Mouse (Mus musculus): Measurements from ENCODE around the gene Kdf1. TPM values are rescaled to one million over a fixed set of nuclear protein-coding genes. Genes with fewer than 3 reads are reported as not detected.

Gene Kdf1
- total and polyA plus RNA-seq, 3 experiments = not detected

DNA sequence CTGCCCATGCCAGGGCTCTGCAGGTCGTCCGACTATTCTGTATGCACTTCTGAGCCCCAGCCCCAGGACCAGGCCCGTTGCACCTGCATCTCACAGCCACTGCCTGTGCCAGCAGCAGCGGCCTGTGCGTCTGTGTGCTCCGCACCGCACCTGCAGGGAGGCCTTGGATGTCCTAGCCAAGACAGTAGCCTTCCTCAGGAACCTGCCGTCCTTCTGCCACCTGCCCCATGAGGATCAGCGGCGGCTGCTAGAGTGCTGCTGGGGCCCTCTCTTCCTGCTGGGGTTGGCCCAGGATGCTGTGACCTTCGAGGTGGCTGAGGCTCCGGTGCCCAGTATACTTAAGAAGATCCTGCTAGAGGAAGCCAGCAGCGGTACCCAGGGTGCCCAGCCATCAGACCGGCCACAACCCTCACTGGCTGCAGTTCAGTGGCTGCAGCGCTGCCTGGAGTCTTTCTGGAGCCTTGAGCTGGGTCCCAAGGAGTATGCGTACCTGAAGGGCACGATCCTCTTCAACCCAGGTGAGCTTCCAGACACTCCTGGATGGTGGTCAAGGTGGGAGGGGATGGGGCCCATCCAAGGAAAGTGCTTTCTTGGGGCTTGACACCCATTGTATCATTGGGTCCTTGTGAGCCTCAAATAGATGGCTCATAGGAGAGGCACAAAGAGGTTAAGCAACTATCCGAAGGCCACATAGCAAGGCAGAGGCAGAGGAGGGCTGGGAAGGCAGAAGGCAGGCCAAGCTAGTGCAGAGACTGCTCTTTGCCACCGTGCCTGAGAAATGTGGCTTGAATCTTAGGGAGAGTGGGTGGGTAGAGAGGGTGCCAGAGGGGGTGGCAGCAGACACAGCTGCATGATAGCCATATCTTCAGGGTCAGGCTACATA lies 34.9 kb downstream of the Kdf1 start:
- in situ Hi-C loops (cut with MboI; ENCODE audit: low pct_ligation_motif_present, low pct_unique_long_range_greater_than_20kb, low sequenced_read_pairs) = no loop called here
- TF ChIP-seq CTCF (conservative IDR thresholded peaks at IDR 0.05 in 1 of 2, IDR thresholded peaks at IDR 0.05 in 1 of 2; ENCODE audit: low read depth in 2 of 2, low read length in 2 of 2) = no peak
- TF ChIP-seq POLR2A (IDR thresholded peaks at IDR 0.05; ENCODE audit: low read depth, low read length) = no peak
- no peak for TF ChIP-seq TCF12 (IDR thresholded peaks at IDR 0.05; ENCODE audit: low read depth, low read length)
- no peak for TF ChIP-seq JUN (IDR thresholded peaks at IDR 0.05; ENCODE audit: insufficient read depth, low read depth, low read length)
- peaks cover 19% of the 10 kb centered on the region for H3K27me3 ChIP-seq (replicated peaks)

DNA sequence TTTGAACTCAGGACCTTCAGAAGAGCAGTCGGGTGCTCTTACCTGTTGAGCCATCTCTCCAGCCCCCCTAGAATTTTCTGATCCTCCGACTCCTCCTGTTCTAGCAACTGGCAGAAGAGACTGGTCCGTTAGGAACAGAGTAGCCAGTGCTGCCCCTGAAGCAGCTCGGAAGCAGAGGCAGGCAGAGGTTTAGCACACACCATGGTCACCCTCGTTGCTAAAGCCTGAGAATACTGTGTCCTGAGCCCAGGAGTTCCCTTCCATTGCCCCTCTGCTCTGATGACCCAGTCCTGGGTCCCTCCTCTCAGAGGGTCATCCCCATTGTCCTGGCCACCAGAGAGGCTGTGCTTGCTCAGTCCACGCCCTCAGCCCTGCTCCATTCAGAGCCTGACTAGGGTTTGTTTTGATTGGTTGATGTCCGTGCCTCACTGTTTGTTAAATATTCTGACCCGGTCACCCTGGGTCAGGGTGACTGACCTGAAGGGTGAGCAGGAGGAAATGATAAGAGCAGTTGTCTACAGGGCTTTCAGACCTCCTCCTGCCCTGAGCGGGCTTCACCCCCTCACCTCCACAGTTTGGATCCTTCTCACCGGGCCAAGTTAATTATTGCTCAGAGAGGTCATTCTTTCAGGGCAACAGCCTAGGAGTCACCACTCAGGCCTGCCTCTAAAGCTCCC lies 38.4 kb downstream of the Kdf1 start:
- no peaks in the 10 kb centered on the region for H3K9me3 ChIP-seq (replicated peaks; ENCODE audit: low read length)
- in situ Hi-C loops (cut with MboI; ENCODE audit: low pct_ligation_motif_present, low pct_unique_long_range_greater_than_20kb, low sequenced_read_pairs) (no loop called here), dilution Hi-C loops (cut with MboI; ENCODE audit: extremely low pct_ligation_motif_present, extremely low pct_unique_long_range_greater_than_20kb, low sequenced_read_pairs) (no loop called here)
- peaks cover 21% of the 10 kb centered on the region for H3K27me3 ChIP-seq (replicated peaks)
- DNase-seq (ENCODE audit: extremely low read depth) = no peak
- no peaks in the 10 kb centered on the region for H3K79me2 ChIP-seq (replicated peaks; ENCODE audit: control insufficient read depth, extremely low read depth, insufficient read depth, poor library complexity, severe bottlenecking)
- H3K9ac ChIP-seq (ENCODE audit: insufficient read depth, low read depth) = no peak overlapping the region
- TF ChIP-seq E2F4 (IDR thresholded peaks at IDR 0.05; ENCODE audit: insufficient replicate concordance, low read depth, low read length) = no peak
- TF ChIP-seq CHD2 (IDR thresholded peaks at IDR 0.05; ENCODE audit: low read length) = no peak
- TF ChIP-seq NELFE (IDR thresholded peaks at IDR 0.05; ENCODE audit: low read depth, low read length) = no peak
- TF ChIP-seq ETS1 (conservative IDR thresholded peaks at IDR 0.05; ENCODE audit: low read depth, low read length) = no peak
- no peak for TF ChIP-seq ZNF384 (IDR thresholded peaks at IDR 0.05; ENCODE audit: low read depth, low read length)
- no peak for TF ChIP-seq RAD21 (IDR thresholded peaks at IDR 0.05; ENCODE audit: low read depth, low read length)
- no peak for TF ChIP-seq ZKSCAN1 (IDR thresholded peaks at IDR 0.05; ENCODE audit: borderline replicate concordance, low read depth, low read length)
- H3K4me2 ChIP-seq (ENCODE audit: insufficient read depth, low read depth, poor library complexity, severe bottlenecking) = no peak overlapping the region
- H3K36me3 ChIP-seq (replicated peaks in 1 of 2; ENCODE audit: control insufficient read depth in 1 of 2, insufficient read depth in 1 of 2, low read length in 1 of 2) = no peaks in the 10 kb centered on the region
- H3K4me1 ChIP-seq (ENCODE audit: control insufficient read depth in 1 of 2, insufficient read depth in 2 of 2) = peaks cover 9 to 10% of the 10 kb centered on the region in 2 experiments
- no peak overlapping the region for H3K4me3 ChIP-seq (replicated peaks in 1 of 3; ENCODE audit: low read depth in 2 of 3, low read length in 2 of 3, poor library complexity in 1 of 3)
- H3K27ac ChIP-seq (ENCODE audit: insufficient read depth, low read depth) = no peak overlapping the region

More for the DNA sequence above, 34.9 kb downstream of the Kdf1 start:
- Histone ChIP-seq H3K4me1 (ENCODE audit: control insufficient read depth in 1 of 2, insufficient read depth in 2 of 2) (peaks cover 9 to 10% of the 10 kb centered on the region in 2 experiments), H3K4me2 (ENCODE audit: insufficient read depth, low read depth, poor library complexity, severe bottlenecking) (no peak overlapping the region), H3K4me3 (replicated peaks in 1 of 3; ENCODE audit: low read depth in 2 of 3, low read length in 2 of 3, poor library complexity in 1 of 3) (no peak overlapping the region), H3K9ac (ENCODE audit: insufficient read depth, low read depth) (no peak overlapping the region), H3K36me3 (replicated peaks in 1 of 2; ENCODE audit: control insufficient read depth in 1 of 2, insufficient read depth in 1 of 2, low read length in 1 of 2) (no peaks in the 10 kb centered on the region), H3K9me3 (replicated peaks; ENCODE audit: low read length) (peaks cover 5% of the 10 kb centered on the region), H3K27ac (ENCODE audit: insufficient read depth, low read depth) (no peak overlapping the region), H3K79me2 (replicated peaks; ENCODE audit: control insufficient read depth, extremely low read depth, insufficient read depth, poor library complexity, severe bottlenecking) (no peaks in the 10 kb centered on the region)
- no peak for DNase-seq (ENCODE audit: extremely low read depth)
- dilution Hi-C loops (cut with MboI; ENCODE audit: extremely low pct_ligation_motif_present, extremely low pct_unique_long_range_greater_than_20kb, low sequenced_read_pairs) = no loop called here

DNA sequence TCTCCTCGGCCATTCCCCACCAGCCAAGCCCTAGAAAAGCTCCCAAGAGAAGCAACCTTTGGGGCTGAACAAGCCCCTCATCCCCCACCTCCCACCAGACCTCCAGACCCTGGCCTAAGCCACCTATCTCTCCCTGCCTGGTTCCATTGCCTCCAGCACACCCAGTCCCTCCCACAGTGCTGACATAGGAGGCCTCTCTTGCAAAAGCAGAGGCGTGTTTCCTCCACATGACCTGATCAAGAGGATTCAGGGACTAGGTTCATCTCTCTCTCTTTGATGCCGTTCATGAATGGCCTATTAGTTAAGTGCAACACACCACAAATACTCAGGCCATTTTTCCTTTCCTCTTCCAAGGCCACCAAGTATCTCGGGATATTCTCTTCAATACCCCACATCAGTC lies 41.1 kb downstream of the Kdf1 start:
- H3K4me3 ChIP-seq (replicated peaks in 1 of 3; ENCODE audit: low read depth in 2 of 3, low read length in 2 of 3, poor library complexity in 1 of 3) = no peak overlapping the region
- peaks cover 0 to 10% of the 10 kb centered on the region in 2 experiments; a peak in 2 of 4 replicates for H3K4me1 ChIP-seq (ENCODE audit: control insufficient read depth in 1 of 2, insufficient read depth in 2 of 2)
- in situ Hi-C loops (cut with MboI; ENCODE audit: low pct_ligation_motif_present, low pct_unique_long_range_greater_than_20kb, low sequenced_read_pairs) (no loop called here), dilution Hi-C loops (cut with MboI; ENCODE audit: extremely low pct_ligation_motif_present, extremely low pct_unique_long_range_greater_than_20kb, low sequenced_read_pairs) (no loop called here)
- H3K4me2 ChIP-seq (ENCODE audit: insufficient read depth, low read depth, poor library complexity, severe bottlenecking) = no peak overlapping the region
- H3K79me2 ChIP-seq (replicated peaks; ENCODE audit: control insufficient read depth, extremely low read depth, insufficient read depth, poor library complexity, severe bottlenecking) = no peaks in the 10 kb centered on the region
- H3K27ac ChIP-seq (ENCODE audit: insufficient read depth, low read depth) = no peak overlapping the region
- no peak overlapping the region for H3K9ac ChIP-seq (ENCODE audit: insufficient read depth, low read depth)
- no peaks in the 10 kb centered on the region for H3K36me3 ChIP-seq (replicated peaks in 1 of 2; ENCODE audit: control insufficient read depth in 1 of 2, insufficient read depth in 1 of 2, low read length in 1 of 2)
- no peak for DNase-seq (ENCODE audit: extremely low read depth)
- H3K9me3 ChIP-seq (replicated peaks; ENCODE audit: low read length) = peaks cover 5% of the 10 kb centered on the region
- H3K27me3 ChIP-seq (replicated peaks) = peaks cover 21% of the 10 kb centered on the region
- no peak for TF ChIP-seq MAX (IDR thresholded peaks at IDR 0.05; ENCODE audit: low read length)
- no peak for TF ChIP-seq NELFE (IDR thresholded peaks at IDR 0.05; ENCODE audit: low read depth, low read length)
- TF ChIP-seq ZC3H11A (IDR thresholded peaks at IDR 0.05; ENCODE audit: low read depth, low read length) = no peak
- TF ChIP-seq JUND (conservative IDR thresholded peaks at IDR 0.05; ENCODE audit: low read depth, low read length) = no peak
- TF ChIP-seq MEF2A (IDR thresholded peaks at IDR 0.05; ENCODE audit: borderline replicate concordance, low read depth, low read length) = no peak
- TF ChIP-seq CTCF (conservative IDR thresholded peaks at IDR 0.05 in 1 of 2, IDR thresholded peaks at IDR 0.05 in 1 of 2; ENCODE audit: low read depth in 2 of 2, low read length in 2 of 2) = no peak
- no peak for TF ChIP-seq HCFC1 (IDR thresholded peaks at IDR 0.05; ENCODE audit: low read depth, low read length)
- TF ChIP-seq NRF1 (IDR thresholded peaks at IDR 0.05; ENCODE audit: low read depth, low read length) = no peak
- no peak for TF ChIP-seq MAFK (IDR thresholded peaks at IDR 0.05; ENCODE audit: insufficient replicate concordance, low read length)
- TF ChIP-seq RAD21 (IDR thresholded peaks at IDR 0.05; ENCODE audit: low read depth, low read length) = no peak
- no peak for TF ChIP-seq ZNF384 (IDR thresholded peaks at IDR 0.05; ENCODE audit: low read depth, low read length)
- no peak for TF ChIP-seq ETS1 (conservative IDR thresholded peaks at IDR 0.05; ENCODE audit: low read depth, low read length)
- TF ChIP-seq JUN (IDR thresholded peaks at IDR 0.05; ENCODE audit: insufficient read depth, low read depth, low read length) = no peak
- TF ChIP-seq TBP (conservative IDR thresholded peaks at IDR 0.05; ENCODE audit: low read depth, low read length) = no peak
- no peak for TF ChIP-seq UBTF (IDR thresholded peaks at IDR 0.05; ENCODE audit: low read depth, low read length)
- TF ChIP-seq KAT2A (IDR thresholded peaks at IDR 0.05; ENCODE audit: insufficient replicate concordance, low read length) = no peak
- no peak for TF ChIP-seq SIN3A (IDR thresholded peaks at IDR 0.05; ENCODE audit: low read length)

Data from CH12.LX (cell line).